Mouse (Mus musculus) retina, postnatal 7 days (tissue): ENCODE measurements around the gene Krt26.
A peak's percentile ranks its signal among the peaks of the same experiment; 100 is the strongest.

ENCODE experiments used
- DNase-seq: peaks from one replicate; pipeline ENCODE4 v3.0.0-alpha.2; 2012; ENCODE audit warnings: low read depth, low spot score

The Krt26 gene

DNA sequence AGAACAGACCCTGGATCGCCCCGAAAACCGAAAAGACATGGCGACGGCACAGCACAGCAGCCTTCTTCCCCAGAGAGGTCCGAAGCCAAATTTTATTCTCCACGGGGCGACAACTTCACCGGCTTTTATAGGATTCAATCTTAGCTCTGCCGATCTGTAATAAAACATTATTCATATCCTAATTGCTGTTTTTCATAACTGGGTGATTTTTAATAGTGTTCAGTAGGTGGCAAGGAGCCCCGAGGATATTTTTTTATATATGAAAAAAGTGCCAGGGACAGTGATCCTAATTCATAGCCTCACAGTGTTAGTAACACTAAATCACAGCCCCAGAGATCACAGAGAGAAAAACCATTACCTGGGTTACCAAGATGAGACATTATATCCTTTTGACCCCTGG, at the start of gene Krt26:
Gene Krt26, minus strand, starts transcription at position 101 of the 400 bp plus-strand sequence.
- no peak for DNase-seq

DNA sequence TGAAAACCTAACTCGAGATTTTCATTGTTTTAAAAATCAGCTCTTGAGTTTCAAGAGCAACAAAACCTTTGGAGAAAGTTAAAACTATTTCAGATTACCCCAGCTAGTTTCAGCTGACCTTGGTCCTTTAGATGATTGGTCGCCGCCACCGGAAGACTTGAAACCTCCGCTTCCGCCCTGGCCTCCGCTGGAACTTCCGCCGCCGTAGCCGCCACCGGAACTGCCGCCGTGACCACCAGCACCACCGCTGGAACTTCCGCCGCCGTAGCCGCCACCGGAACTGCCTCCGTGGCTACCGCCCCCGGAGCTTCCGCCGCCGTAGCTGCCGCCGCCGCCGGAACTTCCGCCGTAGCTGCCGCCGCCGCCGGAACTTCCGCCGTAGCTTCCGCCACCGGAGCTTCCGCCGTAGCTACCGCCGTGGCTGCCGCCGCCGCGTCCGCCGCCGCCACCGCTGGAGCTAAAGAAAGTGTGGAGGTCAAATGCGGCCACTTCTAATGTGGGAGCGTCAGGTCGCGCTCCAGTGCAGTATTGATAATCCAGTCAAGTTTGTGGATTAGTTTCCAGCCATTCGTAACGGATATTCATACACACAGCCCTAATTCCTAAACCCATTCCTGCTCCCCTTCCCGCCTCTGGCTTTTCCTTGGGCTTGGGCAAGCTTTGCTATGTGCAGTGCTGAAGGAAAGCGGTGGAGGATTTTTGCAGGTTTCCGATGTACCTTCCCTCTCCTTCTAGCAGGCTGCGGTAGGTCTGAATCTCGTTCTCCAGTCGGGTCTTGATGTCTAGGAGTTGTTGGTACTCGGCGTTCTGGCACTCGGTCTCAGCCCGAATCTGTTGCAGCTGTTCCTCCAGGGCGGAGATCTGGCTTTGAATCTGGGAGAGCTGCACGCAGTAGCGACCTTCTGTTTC, 48.3 kb upstream of the Krt26 start:
- peak; percentile 73 for DNase-seq

DNA sequence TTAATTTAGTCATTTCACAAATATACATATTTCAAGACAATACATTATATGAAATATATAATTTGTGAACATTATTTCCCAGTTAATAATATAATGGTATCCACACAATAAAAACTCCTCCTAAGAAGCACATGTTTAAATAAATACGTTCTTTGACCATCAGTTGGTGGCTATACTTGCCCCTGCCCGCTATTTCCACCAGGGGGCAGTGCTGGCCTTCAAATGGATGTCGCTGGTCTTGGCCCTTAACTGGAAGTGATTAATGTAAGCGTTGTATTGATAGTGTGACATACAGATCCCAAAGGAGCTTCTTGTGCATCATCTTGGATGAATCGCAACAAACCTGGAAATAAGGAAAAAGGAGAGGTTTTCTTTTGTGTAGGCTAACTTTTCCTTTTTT, 41.8 kb upstream of the Krt26 start:
- DNase-seq: peak; percentile 76

DNA sequence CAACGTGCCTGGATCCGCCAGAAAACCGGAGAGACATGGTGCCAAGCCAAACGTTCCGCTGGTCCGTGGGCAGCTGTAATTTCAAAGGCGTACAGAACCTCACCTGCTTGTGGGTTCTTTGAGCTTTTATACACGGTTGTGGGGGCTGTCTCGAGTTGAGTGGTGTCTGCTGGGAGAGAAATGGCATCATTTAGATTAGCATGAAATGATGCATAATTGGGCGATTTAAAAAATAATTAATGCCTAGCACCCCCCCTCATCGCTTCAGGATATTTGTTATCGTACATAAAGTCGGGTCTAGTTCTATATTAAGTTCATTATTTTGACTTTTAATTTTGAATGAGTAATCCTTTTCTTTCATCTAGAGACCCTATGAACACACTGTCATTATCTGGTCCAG, 37.0 kb upstream of the Krt26 start, which contains the start of gene Krt28:
Gene Krt28, minus strand, starts transcription at position 101 of the 400 bp plus-strand sequence.
- no peak for DNase-seq

DNA sequence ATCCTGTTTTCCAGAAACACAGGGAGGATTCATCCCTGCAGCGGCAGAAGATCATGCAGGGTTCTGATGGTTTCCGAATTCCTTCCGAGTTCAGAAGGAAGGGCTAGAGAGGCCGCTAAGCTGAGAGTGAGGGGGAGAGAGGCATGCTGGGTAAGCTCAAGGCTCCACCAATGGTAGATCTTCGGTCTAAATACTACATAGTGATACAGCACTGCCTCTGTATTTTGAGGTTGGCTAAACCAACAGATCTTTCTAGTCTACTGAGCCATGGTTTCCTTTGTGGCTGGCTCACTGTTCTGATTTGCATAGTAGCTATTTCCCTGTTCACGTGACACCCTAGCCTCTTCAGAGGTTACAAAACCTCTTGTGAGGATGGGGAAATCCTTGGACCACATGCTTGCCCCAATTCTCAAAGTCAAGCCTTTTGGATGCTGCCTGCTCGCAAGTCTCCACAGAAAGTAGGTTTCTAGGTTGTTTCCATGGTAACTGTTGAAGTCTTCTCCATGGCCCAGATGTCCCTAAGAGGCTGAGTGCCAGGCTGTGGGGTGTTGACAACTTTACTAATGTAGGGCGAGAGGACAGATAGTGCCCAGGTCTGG, 32.2 kb upstream of the Krt26 start:
- no peak for DNase-seq

DNA sequence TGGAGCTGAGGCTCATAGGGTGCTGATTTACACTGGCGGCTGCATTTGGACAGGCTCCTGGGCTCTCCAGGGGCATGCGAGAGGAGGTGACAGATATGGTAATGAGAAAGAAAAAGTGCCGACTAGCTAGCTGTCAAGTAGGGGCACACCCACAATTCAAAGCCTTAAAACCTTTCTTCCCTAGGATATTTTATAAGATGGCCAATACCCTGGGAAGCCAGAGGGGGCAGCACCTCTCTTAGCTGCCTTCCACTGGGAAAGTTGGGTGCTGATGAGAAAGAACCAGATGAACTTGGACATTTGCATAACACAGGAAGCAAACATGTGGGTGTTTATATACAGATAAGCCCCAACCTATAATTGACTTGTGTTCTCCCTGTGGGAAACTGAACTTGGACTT, 31.5 kb upstream of the Krt26 start:
- DNase-seq: no peak

DNA sequence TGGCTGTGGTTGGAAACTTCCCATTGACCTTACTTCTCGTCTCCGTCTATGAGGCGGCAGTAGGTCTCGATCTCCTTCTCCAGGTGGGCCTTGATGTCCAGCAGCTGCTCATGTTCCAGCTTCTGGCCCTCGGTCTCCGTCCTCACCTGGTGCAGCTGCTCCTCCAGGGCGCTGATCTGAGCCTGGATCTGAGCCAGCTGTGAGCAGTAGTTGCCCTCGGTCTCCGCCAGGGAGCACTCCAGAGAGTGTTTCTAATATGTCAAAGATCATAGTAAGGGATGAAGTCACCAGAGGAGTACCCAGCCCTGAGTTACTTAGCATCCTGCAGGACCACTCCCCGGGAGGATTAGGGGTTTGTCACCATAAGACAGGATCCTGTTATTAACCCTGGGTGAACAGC, 29.0 kb upstream of the Krt26 start:
- DNase-seq: no peak

DNA sequence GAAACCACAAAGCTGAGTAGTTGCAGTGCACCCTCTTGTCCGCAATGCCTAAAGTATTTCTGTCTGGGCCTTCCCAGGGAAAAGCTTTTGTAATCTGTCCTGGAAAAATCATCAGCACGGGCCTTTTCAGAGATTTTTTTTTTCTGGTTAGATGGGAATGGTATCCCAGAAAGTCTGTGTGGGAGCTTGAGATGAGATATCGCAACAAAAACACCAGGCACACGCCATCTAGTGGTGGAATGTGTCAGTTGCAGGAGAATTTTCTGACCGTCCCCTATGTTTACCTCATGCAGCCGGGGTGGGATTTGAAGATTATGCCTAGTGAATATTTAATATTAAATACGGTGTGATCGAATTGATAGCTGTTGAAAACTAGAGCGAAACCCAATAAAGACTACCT, 26.6 kb upstream of the Krt26 start:
- DNase-seq: no peak

DNA sequence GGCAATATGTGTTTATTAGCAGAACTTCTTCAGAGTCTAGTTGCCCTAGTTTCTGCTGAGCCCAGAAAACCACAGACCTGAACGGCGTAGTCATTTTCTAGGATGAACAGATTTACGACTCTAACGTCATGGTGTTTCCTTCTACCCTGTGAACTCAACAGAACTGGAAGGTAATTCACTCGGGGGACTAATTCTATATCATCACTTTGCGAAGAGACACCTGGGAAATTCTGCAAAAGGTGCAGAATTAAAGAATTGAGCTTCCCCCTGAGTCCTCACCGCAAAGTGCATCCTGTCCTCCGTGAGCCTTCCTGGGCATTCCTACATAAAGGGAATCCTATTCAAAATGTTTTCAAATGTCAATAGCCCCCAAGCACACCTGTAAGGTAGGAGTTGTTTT, 23.7 kb upstream of the Krt26 start:
- no peak for DNase-seq

DNA sequence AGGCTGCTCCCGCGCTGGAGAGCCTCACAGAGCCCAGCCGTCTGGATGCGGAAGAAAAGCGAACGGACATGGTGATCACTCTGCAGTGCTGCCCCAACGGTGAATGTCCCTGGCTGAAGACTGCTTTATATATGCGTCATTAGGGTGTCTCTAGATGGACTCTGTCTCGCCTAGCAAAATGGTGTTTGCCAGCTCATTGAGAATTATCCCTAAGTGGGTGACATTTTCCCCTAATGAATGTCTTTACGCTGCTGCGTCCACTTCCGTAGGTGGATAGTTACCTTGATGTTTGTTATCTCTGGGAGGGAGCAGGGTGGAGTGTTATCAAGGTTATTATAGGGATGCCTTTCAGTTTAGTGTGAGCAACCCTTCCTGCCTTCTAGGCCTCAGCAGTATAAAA, 13.2 kb upstream of the Krt26 start, which contains the start of gene Krt27:
Gene Krt27, minus strand, starts transcription at position 101 of the 400 bp plus-strand sequence.
- no peak for DNase-seq

DNA sequence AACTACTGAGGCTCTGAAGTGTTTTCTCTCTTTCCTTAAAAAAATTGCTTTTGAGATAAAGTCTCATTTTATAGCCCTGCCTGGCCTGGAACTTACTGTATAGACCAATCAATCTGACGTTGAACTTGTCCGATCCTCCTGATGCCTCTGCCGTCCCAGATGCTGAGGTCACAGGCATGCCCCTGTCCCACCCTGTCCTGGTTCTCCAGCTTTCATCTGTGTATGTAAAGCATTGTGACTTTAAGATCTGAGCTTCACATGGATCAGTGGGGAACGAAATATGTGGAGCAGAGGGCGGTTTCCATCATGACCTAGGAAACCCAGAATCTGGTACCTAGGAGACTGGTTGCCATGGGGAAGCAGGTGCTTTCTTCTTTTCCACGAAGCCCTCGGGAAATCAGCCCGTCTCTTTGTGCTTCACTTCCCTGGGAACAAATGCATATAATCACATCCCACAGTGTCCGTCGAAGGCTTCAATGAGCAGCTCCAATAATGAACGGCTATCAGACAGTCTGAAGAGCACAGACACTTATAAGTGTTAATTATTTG, 1.6 kb upstream of the Krt26 start:
- DNase-seq: no peak

DNA sequence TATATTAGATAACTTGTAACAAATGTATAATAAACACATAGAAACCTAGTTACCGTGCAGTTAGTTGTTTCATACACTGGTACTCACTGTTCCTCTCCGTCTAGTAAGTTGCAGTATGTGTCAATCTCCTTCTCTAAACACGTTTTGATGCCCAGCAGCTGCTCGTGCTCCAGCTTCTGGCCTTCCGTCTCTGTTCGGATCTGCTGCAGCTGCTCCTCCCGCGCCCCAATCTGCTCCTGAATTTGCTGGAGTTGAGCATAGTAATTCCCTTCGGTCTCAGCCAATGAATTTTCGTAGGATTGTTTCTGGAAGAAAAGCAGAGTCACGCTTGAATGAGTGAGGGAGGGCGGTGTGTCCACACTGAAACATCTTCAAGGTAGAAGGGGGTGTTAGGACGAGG, 4.3 kb downstream of the Krt26 start:
- no peak for DNase-seq

DNA sequence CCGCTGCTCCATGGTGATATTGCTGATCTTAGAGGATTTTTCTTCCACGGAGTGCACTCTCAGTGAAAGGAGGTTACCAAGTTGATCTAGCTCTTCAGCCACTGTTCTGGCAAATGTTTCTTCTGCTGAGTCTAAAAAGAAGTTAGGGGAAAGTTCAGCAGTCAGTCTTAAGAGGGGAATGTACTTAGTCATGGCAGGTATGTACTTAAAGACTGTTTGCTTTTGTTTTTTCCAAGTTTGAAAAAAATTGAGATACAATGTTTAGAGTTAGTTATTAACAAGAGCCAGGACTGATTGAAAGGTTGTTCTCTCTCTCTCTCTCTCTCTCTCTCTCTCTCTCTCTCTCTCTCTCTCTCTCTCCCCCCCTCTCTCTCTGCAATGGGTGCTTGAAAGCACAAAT, 8.1 kb downstream of the Krt26 start:
- no peak for DNase-seq

DNA sequence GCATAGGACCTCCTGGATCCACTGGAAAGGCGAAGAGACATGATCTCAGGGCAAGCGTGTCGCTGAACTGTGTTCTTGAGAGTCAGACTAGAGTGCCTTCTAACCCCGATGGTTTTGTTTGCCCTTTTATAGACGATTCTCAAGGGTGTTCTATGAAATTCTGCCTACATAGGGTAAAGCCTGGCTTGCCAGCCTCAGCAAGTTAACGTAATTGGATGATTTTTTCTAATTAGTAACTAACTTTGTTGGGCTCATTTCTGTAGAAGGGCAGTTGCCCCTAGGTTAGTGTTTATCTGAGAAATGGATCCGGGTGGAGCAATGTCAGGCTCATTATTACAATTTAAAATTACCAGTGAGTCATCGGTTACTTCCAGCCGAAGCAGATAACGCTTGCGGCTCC, 14.9 kb downstream of the Krt26 start, which contains the start of gene Krt25:
Gene Krt25, minus strand, starts transcription at position 101 of the 400 bp plus-strand sequence.
- DNase-seq: no peak

DNA sequence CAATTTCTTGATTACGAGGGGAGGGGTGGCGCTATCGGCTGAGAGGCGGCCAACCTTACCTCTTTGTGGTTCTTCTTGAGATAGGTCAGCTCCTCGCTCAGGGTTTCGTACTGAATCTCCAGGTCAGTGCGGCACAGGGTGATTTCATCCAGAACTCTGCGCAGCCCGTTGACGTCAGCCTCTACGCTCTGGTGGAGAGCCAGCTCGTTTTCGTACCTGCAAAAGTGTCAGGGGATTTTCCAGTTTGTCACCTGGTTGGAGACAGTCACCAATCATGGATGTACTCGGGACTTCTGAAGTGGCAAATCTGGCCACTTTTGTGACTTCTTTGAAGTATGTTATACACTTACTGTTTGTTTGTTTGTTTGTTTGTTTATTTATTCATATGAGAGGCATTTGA, 16.7 kb downstream of the Krt26 start:
- DNase-seq: no peak

DNA sequence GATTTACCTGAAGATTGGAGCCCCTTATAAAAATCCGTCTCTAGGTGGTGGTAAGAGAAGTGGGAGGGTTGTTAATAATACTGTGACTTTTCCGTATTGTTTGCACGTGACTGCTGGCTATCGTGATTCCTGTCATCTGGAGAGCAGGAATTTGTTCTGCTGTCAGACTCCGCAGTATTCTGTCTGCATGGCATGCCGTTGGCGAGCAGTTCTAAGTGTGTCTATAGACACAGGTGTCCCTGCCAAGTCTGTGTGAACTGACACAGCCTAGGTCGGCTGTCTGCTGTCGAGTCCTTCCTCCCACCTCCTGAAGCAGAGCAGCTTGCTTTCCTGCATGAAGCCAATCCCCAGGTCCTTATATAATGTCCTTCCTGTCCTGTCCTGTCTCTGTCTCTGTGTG, 18.6 kb downstream of the Krt26 start:
- DNase-seq: no peak

DNA sequence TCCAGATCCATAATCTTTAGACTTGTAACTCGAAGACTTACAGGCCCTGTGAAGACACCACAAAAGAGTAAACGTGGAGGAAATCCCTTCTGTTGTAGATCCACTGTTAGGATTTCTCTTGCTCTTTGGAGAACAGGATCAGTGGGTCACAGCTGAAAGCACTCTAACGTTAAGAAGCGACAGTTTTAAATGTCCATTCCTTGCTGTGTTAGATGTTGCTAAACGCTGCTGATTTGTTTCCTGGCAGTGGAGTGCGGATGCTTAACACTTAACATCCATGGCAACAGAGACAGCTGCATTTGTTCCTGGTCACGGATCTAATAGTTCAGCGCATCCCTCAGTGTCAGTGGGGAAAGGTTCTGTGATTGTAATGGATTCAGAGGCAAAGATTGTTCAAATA, 21.2 kb downstream of the Krt26 start:
- no peak for DNase-seq

DNA sequence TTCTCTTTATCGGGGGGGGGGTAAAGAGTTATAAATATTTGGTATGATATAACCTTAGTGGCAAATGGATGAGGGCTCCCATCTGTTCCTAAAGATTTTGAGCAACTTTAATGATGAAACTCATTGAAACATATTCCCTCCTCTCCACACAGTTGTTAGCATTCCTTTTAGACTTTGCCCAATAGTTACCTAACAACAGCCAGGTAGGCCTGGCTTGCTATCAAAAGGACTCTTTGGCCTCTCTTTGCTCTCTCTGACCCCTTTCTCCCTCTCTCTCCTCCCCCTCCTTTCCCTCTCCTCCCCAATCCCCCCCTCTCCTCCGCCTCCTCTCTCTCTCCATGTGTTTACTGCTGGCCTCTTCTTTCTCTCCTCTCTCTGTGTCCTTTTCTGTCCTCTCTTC, 23.2 kb downstream of the Krt26 start:
- no peak for DNase-seq

DNA sequence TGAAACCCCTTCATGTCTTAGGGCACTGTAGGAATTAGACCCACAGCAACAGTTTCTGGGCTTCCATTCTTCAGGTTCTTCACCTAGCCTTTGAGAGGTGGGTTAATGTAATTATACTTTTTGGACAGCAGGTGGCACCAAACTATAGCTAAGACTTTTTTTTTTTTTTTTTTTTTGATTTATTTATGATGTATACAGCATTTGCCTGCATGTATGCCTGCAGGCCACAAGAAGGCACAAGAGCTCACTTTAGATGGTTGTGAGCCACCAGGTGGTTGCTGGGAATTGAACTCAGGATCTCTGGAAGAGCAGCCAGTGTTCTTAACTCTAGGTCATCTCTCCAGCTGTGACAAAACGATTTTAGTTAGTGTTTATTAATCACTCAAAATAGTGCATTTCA, 26.9 kb downstream of the Krt26 start:
- peak; percentile 33 for DNase-seq

DNA sequence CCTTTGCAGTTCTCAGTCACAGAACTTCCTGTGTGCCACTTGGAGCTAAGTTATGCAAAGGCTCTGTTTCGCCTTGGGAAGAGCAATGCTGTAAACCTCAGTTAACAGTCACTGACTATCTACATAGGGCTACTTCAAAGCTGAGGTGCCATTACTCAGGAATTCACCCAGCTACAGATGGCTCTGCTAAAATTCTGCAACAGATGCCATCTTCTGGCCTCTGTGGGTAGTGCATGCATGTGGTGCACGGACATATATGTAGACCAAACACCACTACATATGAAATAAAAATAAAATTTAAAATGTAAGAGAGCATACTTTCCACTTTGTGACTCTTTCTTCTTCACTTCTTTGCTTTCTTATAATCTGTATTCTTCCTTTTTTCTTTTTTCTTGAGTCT, 30.2 kb downstream of the Krt26 start:
- peak; percentile 45 for DNase-seq

DNA sequence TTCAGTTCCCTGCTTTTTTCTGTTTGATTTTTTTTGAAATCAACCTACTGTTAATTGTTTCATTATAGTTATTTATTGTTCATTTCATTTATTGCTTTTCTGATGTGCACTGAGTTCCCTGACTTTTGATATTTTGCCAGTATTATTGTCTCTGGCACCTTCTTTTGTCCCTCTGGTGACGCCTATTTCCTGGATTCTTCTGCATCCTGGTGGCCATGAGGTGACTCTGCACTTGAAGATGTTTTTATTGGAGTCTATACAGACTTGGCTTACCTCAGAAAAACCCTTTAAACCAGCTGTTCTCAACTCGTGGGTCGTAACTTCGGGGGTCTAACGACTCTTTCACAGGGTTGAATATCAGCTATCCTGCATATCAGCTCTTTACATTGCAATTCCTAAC, 42.7 kb downstream of the Krt26 start:
- DNase-seq: no peak

DNA sequence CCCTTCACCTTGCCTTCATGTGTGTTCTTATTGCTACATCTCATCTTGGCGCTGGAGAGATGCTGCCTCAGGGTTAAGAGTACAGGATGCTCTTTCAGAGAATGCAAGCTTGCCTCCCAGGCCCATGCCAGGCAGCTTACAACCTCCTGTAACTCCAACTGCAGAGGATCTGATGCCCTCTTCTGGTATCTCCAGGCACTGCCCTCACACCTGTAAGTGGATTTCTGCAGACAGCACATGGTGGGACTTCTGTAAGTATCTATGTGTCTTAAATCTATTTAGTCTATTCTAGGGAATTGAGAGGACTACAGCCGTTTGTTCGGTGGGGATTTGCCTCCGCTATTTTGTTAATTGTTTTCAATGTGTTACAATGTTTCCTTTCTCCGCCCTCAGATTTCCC, 44.9 kb downstream of the Krt26 start:
- DNase-seq: no peak

DNA sequence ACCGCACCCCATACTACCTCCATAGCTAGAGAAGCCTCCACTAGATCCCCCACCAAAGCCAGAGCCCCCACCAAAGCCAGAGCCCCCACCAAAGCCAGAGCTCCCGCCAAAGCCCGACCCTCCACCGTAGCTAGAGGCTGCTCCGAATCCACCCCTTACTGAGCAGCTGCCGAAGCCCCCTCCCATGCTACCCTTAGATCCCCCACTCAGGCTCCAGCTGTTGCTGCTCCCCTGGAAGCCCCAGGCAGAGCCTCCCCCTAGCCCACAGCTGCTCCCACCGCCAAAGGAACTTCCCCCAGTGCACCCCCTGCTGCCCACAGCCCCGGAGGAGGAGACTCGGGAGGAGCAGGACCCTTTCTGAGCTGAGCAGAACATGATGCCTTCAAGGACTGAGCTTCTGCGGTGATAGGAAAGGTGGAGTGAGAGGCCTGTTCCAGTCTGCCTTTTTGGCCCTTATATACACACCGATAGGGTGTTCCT, 52.9 kb downstream of the Krt26 start, which contains the start of gene Krt24:
Gene Krt24, minus strand, starts transcription at position 430 of the 480 bp plus-strand sequence.
- no peak for DNase-seq
